Mouse (Mus musculus): ENCODE data around the gene Numa1. TPM values are rescaled to one million over a fixed set of nuclear protein-coding genes. Genes with fewer than 3 reads are reported as not detected.

Numa1 gene
- polyA plus RNA-seq, 1 experiment from 2014 or later: 30.1 TPM

DNA sequence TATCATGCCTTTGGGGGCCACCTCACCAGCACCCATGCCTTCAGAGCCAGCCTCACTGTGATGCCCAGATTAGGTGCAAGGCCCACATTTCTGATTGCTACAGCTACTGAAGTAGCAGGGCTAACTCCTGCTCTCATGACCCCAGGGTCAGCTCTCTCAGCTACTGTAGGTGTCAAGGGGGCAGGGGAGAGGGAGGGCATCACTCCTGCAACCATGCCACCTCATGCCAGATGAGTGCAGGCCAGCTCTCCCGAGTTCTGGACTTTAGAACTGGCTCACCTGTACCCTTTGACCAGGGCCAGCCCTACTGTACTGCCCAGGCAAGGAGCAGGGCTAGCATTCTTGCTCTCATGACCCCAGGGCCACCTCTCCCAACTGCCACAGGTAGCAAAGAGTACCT lies 48.8 kb downstream of the Numa1 start:
- H3K36me3 ChIP-seq (replicated peaks): peaks cover 69% of the 10 kb centered on the region
- 56% methylated on average over 1 of the region's 1 CpGs for WGBS (ENCODE audit: insufficient replicate concordance)

GRCm38 (mm10) chr7:101985081-101985480 lies 51.2 kb downstream of the Numa1 start:
- Histone ChIP-seq H3K4me3 (replicated peaks) (no peak overlapping the region), H3K9me3 (replicated peaks) (no peaks in the 10 kb centered on the region), H3K9ac (no peak overlapping the region), H3K27ac (replicated peaks) (no peak overlapping the region), H3K36me3 (replicated peaks) (peaks cover 85% of the 10 kb centered on the region), H3K4me2 (no peak overlapping the region), H3K27me3 (no peaks in the 10 kb centered on the region), H3K4me1 (replicated peaks) (0 out of 2 replicates have a peak, but pooled peaks cover 2% of the 10 kb centered on the region)
- whole genome bisulfite sequencing (ENCODE audit: insufficient replicate concordance): 93% methylated on average over 3 of the region's 3 CpGs
- no peak for ATAC-seq (ENCODE audit: insufficient read depth)

More for the DNA sequence above, 48.8 kb downstream of the Numa1 start:
- Histone ChIP-seq H3K9me3 (replicated peaks) (no peaks in the 10 kb centered on the region), H3K4me1 (replicated peaks) (0 out of 2 replicates have a peak, but pooled peaks cover 2% of the 10 kb centered on the region), H3K27ac (replicated peaks) (no peak overlapping the region), H3K4me3 (replicated peaks) (no peak overlapping the region), H3K9ac (no peak overlapping the region), H3K27me3 (no peaks in the 10 kb centered on the region), H3K4me2 (no peak overlapping the region)
- no peak for ATAC-seq (ENCODE audit: insufficient read depth)

- no peak for ATAC-seq (ENCODE audit: insufficient read depth)
- Histone ChIP-seq H3K4me3 (replicated peaks) (no peak overlapping the region), H3K36me3 (replicated peaks) (peaks cover 99% of the 10 kb centered on the region), H3K27me3 (no peaks in the 10 kb centered on the region), H3K4me1 (replicated peaks) (no peaks in the 10 kb centered on the region; the same call in 1 of the 2 replicates), H3K27ac (replicated peaks) (no peak overlapping the region), H3K9ac (no peak overlapping the region), H3K4me2 (no peak overlapping the region), H3K9me3 (replicated peaks) (no peaks in the 10 kb centered on the region)
- 68% methylated on average over 3 of the region's 3 CpGs for WGBS (ENCODE audit: insufficient replicate concordance)
These were observed 60.3 kb downstream of the Numa1 start for GRCm38 (mm10) chr7:101994241-101994640.

DNA sequence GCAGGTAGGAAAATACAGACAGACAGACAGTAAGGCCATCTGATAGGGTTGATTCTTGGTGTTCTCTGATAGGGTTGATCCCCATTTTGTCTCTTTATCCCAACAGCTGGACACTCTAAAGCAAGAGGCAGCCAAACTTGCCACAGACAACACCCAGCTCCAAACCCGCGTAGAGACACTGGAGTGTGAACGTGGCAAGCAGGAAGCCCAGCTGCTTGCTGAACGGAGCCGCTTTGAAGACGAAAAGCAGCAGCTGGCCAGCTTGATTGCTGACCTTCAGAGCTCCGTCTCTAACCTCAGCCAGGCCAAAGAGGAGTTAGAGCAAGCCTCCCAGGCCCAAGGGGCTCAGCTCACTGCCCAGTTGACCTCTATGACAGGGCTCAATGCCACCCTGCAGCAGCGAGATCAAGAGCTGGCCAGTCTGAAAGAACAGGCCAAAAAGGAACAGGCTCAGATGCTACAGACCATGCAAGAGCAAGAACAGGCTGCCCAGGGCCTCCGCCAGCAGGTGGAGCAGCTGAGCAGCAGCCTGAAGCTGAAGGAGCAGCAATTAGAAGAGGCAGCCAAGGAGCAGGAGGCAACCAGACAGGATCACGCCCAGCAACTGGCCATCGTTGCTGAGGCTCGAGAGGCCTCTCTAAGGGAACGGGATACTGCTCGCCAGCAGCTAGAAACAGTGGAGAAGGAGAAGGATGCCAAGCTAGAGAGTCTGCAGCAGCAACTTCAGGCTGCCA lies 64.5 kb downstream of the Numa1 start:
- Histone ChIP-seq H3K27ac (replicated peaks) (no peak overlapping the region), H3K4me2 (no peak overlapping the region)
- ATAC-seq (ENCODE audit: insufficient read depth): 0 out of 2 replicates have a peak, but pooled peaks have one; percentile 49

DNA sequence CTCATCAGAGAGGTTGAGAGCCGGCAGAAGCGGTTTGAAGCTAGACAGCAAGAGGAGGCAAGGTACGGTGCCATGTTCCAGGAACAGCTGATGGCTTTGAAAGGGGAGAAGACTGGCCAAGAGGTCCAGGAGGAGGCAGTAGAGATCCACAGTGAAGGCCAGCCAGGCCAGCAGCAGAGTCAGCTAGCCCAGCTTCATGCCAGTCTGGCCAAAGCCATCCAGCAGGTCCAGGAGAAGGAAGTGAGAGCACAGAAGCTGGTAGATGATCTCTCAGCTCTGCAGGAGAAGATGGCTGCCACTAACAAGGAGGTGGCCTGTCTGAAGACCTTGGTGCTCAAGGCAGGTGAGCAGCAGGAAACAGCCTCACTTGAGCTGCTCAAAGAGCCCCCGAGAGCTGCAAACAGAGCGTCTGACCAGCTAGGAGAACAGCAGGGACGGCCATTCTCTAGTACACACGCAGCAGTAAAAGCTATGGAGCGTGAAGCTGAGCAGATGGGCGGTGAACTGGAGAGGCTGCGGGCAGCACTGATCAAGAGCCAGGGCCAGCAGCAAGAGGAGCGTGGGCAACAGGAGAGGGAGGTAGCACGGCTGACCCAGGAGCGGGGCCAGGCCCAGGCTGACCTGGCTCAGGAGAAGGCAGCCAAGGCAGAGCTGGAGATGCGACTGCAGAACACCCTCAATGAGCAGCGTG lies 65.7 kb downstream of the Numa1 start:
- no peak overlapping the region for H3K4me2 ChIP-seq

More for the DNA sequence above, 64.5 kb downstream of the Numa1 start:
- WGBS (ENCODE audit: insufficient replicate concordance): 69% methylated on average over 14 of the region's 14 CpGs
- H3K9ac ChIP-seq: no peak overlapping the region
- no peak overlapping the region for H3K4me3 ChIP-seq (replicated peaks)
- no peaks in the 10 kb centered on the region for H3K9me3 ChIP-seq (replicated peaks)
- peaks cover 100% of the 10 kb centered on the region for H3K36me3 ChIP-seq (replicated peaks)
- no peaks in the 10 kb centered on the region for H3K27me3 ChIP-seq
- peaks cover 7% of the 10 kb centered on the region for H3K4me1 ChIP-seq (replicated peaks)

GRCm38 (mm10) chr7:102000296-102000695 lies 66.4 kb downstream of the Numa1 start:
- ATAC-seq (ENCODE audit: insufficient read depth): no peak

More for the DNA sequence above, 65.7 kb downstream of the Numa1 start:
- Histone ChIP-seq H3K36me3 (replicated peaks) (peaks cover 97% of the 10 kb centered on the region), H3K27me3 (no peaks in the 10 kb centered on the region), H3K4me3 (replicated peaks) (no peak overlapping the region), H3K9me3 (replicated peaks) (no peaks in the 10 kb centered on the region), H3K27ac (replicated peaks) (no peak overlapping the region), H3K9ac (no peak overlapping the region), H3K4me1 (replicated peaks) (peaks cover 17% of the 10 kb centered on the region)
- ATAC-seq (ENCODE audit: insufficient read depth): no peak
- 94% methylated on average over 15 of the region's 15 CpGs for WGBS (ENCODE audit: insufficient replicate concordance)

GRCm38 (mm10) chr7:102000921-102001630 lies 67.2 kb downstream of the Numa1 start:
- Histone ChIP-seq H3K27ac (replicated peaks) (no peak overlapping the region), H3K27me3 (no peaks in the 10 kb centered on the region), H3K9me3 (replicated peaks) (no peaks in the 10 kb centered on the region), H3K4me2 (no peak overlapping the region), H3K4me1 (replicated peaks) (peaks cover 30% of the 10 kb centered on the region), H3K36me3 (replicated peaks) (peaks cover 97% of the 10 kb centered on the region), H3K9ac (no peak overlapping the region), H3K4me3 (replicated peaks) (no peak overlapping the region)
- ATAC-seq (ENCODE audit: insufficient read depth): no peak
- WGBS (ENCODE audit: insufficient replicate concordance): 93% methylated on average over 26 of the region's 26 CpGs

More at GRCm38 (mm10) chr7:102000296-102000695, 66.4 kb downstream of the Numa1 start:
- Histone ChIP-seq H3K4me1 (replicated peaks) (peaks cover 22% of the 10 kb centered on the region), H3K36me3 (replicated peaks) (peaks cover 97% of the 10 kb centered on the region), H3K4me3 (replicated peaks) (no peak overlapping the region), H3K27ac (replicated peaks) (no peak overlapping the region), H3K27me3 (no peaks in the 10 kb centered on the region), H3K9me3 (replicated peaks) (no peaks in the 10 kb centered on the region), H3K9ac (no peak overlapping the region), H3K4me2 (no peak overlapping the region)
- WGBS (ENCODE audit: insufficient replicate concordance): 89% methylated on average over 8 of the region's 8 CpGs

- Histone ChIP-seq H3K4me1 (replicated peaks) (peaks cover 59% of the 10 kb centered on the region), H3K9ac (no peak overlapping the region), H3K27me3 (no peaks in the 10 kb centered on the region), H3K4me2 (peak overlapping the region; percentile 29), H3K36me3 (replicated peaks) (peaks cover 96% of the 10 kb centered on the region), H3K4me3 (replicated peaks) (no peak overlapping the region), H3K27ac (replicated peaks) (peak overlapping the region; percentile 56), H3K9me3 (replicated peaks) (no peaks in the 10 kb centered on the region)
- 13% methylated on average over 1 of the region's 1 CpGs for WGBS (ENCODE audit: insufficient replicate concordance)
- ATAC-seq (ENCODE audit: insufficient read depth): peak; percentile 85
These were observed 72.6 kb downstream of the Numa1 start for GRCm38 (mm10) chr7:102006520-102006919.

GRCm38 (mm10) chr7:102011855-102012254 lies 77.9 kb downstream of the Numa1 start:
- Histone ChIP-seq H3K27ac (replicated peaks) (no peak overlapping the region), H3K4me1 (replicated peaks) (peaks cover 23% of the 10 kb centered on the region), H3K9me3 (replicated peaks) (no peaks in the 10 kb centered on the region), H3K4me2 (no peak overlapping the region), H3K36me3 (replicated peaks) (peaks cover 99% of the 10 kb centered on the region), H3K27me3 (no peaks in the 10 kb centered on the region), H3K4me3 (replicated peaks) (no peak overlapping the region), H3K9ac (no peak overlapping the region)
- WGBS (ENCODE audit: insufficient replicate concordance): 86% methylated on average over 9 of the region's 9 CpGs
- ATAC-seq (ENCODE audit: insufficient read depth): no peak

- peaks cover 24% of the 10 kb centered on the region for H3K4me1 ChIP-seq (replicated peaks)
- 88% methylated on average over 8 of the region's 8 CpGs for WGBS (ENCODE audit: insufficient replicate concordance)
- no peak overlapping the region for H3K9ac ChIP-seq
- peaks cover 100% of the 10 kb centered on the region for H3K36me3 ChIP-seq (replicated peaks)
- no peak for ATAC-seq (ENCODE audit: insufficient read depth)
- H3K4me3 ChIP-seq (replicated peaks): no peak overlapping the region
- H3K9me3 ChIP-seq (replicated peaks): no peaks in the 10 kb centered on the region
- no peaks in the 10 kb centered on the region for H3K27me3 ChIP-seq
- no peak overlapping the region for H3K27ac ChIP-seq (replicated peaks)
- no peak overlapping the region for H3K4me2 ChIP-seq
These were observed 79.5 kb downstream of the Numa1 start for GRCm38 (mm10) chr7:102013416-102013815.

DNA sequence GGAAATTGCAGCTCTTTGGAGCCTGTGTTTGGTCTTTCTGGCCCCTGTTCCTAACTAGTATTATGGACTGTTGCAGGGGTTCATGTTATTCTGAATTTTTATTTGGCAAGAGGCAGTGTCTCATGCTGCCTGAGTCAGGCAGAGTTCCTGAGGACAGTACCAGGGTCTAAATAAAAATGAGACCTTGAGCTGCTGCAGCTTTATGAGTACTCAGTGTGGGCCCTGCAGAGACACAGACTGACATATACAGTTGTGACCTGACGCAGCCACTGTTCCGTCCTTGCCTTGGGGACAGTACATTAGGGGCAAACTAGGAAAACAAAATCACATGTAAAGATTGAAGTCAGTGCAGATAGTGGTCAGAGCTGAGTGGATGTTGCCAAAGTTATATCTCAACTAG lies 81.1 kb downstream of the Numa1 start:
- peaks cover 100% of the 10 kb centered on the region for H3K36me3 ChIP-seq (replicated peaks)
- no peak overlapping the region for H3K27ac ChIP-seq (replicated peaks)
- H3K9me3 ChIP-seq (replicated peaks): no peaks in the 10 kb centered on the region
- WGBS (ENCODE audit: insufficient replicate concordance): 85% methylated on average over 2 of the region's 2 CpGs
- H3K4me3 ChIP-seq (replicated peaks): no peak overlapping the region
- ATAC-seq (ENCODE audit: insufficient read depth): no peak
- no peak overlapping the region for H3K4me2 ChIP-seq
- no peak overlapping the region for H3K9ac ChIP-seq
- H3K27me3 ChIP-seq: no peaks in the 10 kb centered on the region
- H3K4me1 ChIP-seq (replicated peaks): peaks cover 11% of the 10 kb centered on the region; the same call in 1 of the 2 replicates
